Mouse (Mus musculus) urinary bladder, adult 2 months (tissue): ENCODE data around the gene Tmem177. TPM values are rescaled to one million over a fixed set of nuclear protein-coding genes. Genes with fewer than 3 reads are reported as not detected.

ENCODE experiments used
- DNase-seq: peaks from one replicate; pipeline ENCODE4 v3.0.0; 2022; ENCODE audit warnings: low spot score
- polyA plus RNA-seq: library from polyadenylated mRNA; depleted of rRNA; stranded (reverse); fragments of >200 nt; gene quantifications from 2 replicates; pipeline ENCODE4 v1.2.3, GENCODE M21; 2012; rRNA removed

Tmem177 gene
- polyA plus RNA-seq, 1 experiment: 4.3 TPM

GRCm38 (mm10) chr1:119889347-119889746 lies 23.7 kb downstream of the Tmem177 start:
- DNase-seq: no peak

- DNase-seq: no peak
These were observed 26.7 kb downstream of the Tmem177 start for GRCm38 (mm10) chr1:119886320-119886719.

DNA sequence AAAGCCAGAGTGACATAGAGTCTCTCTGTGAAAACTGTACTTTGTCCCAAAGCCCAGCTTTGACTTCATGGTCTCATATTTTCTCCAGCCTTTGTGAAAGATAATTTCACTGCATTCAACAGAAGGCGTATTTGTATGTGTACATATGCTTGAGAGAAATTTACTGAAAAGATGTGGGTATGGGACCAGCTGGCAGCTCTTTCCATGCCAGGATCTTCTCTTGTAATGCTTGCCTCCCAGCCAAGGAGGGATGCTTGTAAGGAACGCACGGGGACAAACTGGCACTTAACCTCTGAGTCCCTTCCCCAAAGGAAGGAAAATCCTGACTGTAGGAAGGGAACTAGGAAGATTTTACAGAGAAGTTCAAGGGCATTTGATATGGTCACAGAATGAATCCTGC lies 28.7 kb downstream of the Tmem177 start:
- no peak for DNase-seq

GRCm38 (mm10) chr1:119878909-119879308 lies 34.1 kb downstream of the Tmem177 start:
- no peak for DNase-seq

GRCm38 (mm10) chr1:119877469-119877868 lies 35.5 kb downstream of the Tmem177 start:
- DNase-seq: no peak

GRCm38 (mm10) chr1:119868395-119869161 lies 44.4 kb downstream of the Tmem177 start:
- DNase-seq: no peak

DNA sequence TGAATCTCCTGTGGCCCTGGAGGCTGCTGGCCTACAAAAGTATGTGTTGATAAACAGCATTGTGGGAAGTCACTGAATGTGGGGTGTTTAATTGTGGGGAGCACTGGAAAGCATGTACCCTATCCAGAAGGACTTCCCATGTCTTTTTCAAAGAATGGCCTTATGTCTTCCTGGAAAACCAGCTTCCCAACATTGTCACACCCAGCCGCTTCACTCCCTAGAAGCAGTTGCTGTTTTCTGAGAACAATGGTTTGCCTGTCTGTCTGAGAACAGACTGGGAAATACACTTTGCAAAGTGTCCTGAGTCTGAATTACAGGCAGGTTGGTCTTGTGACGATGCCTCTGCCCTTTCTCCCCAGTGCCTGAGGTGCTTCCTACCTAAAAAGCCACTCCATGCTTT lies 45.7 kb downstream of the Tmem177 start:
- DNase-seq: no peak

GRCm38 (mm10) chr1:119865311-119865710 lies 47.7 kb downstream of the Tmem177 start:
- DNase-seq: no peak

- DNase-seq: no peak
These were observed 49.3 kb downstream of the Tmem177 start for GRCm38 (mm10) chr1:119863507-119864296.

DNA sequence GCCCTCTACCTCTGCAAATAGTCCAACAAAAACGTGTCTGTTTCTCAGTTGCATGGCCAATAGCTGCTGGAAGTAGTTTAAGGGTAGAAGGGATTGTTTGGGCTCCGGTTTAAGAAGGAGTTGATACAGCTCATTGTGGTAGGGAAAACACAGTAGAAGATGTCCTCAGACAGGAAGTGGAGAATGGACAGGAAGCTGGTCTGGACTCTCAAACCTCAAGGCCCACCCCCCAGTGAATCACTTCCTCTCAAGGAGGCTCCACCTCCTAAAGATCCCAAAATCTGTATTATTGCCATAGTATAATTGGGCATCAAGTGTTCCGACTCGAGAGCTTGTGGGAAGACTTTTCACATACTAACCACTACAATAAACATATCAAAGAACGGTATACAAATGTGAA lies 53.4 kb downstream of the Tmem177 start:
- DNase-seq: no peak

Other genes starting within 250 kb of the Tmem177 start
- 3.2 and 3.8 TPM in 2 replicates for gene Ptpn4, start 75.6 kb downstream of the Tmem177 start, polyA plus RNA-seq
- gene Cfap221, start 84.0 kb upstream of the Tmem177 start, polyA plus RNA-seq: not detected in 2 replicates
- gene Sctr, start 93.7 kb upstream of the Tmem177 start, polyA plus RNA-seq: 0.22 and 0.25 TPM in 2 replicates
- gene Tmem37, start 160.9 kb upstream of the Tmem177 start, polyA plus RNA-seq: 6.6 and 7.6 TPM in 2 replicates
- 364 and 515 TPM in 2 replicates for gene Dbi, start 207.9 kb upstream of the Tmem177 start, polyA plus RNA-seq
- gene 3110009E18Rik, start 208.0 kb upstream of the Tmem177 start, polyA plus RNA-seq: 8.1 and 9.5 TPM in 2 replicates